Mouse (Mus musculus): ENCODE data around the gene Hoxb8.

DNA sequence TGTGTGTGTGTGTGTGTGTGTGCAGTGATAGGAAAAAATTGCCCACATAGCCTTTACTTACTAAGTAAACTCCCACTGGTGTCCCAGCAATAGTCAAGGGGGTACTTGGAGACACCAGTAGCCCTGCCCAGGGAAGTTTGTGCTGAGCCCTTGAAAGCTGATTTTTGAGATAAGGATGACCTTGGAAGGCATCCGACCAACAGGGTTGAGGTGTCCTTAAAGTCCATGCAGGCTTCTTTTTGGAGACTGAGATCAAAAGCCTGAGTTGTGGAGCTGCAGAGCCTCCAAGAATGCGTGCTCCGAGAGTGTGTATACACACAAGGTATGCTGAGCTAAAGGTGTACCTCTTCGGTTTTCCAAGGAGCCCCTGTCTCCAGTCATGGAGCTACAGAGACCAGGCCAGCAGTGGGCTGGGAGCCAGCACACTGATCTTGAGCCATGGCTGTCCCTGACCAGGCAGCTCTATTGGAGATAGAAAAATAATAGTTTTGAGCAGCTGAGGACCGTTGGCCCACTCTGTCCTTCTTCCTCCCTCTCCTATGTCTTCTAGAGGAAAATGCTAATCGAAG lies 19.4 kb upstream of the Hoxb8 start:
- TF ChIP-seq EP300 (IDR thresholded peaks at IDR 0.05; ENCODE audit: insufficient read depth, low read depth, low read length) (no peak), CTCF (IDR thresholded peaks at IDR 0.05; ENCODE audit: low read depth, low read length) (no peak), POLR2A (IDR thresholded peaks at IDR 0.05; ENCODE audit: insufficient read depth, low read length) (no peak)
